Mouse (Mus musculus) heart, postnatal 14 days (tissue): ENCODE data around the gene Oas1a. TPM values are rescaled to one million over a fixed set of nuclear protein-coding genes. Genes with fewer than 3 reads are reported as not detected.

Experiments
- DNase-seq, 2 experiments: peaks; one replicate each; pipeline ENCODE4 v3.0.0; 2021 to 2022
- intact Hi-C: fragments of 180-260 bp; cut with DNase I; formaldehyde crosslinking; loops from one replicate; pipeline ENCODE4 v1.15.1; 2025
- microRNA-seq, 2 experiments: library from miRNA; unstranded; fragments of <30 nt; microRNA quantifications; one replicate each; pipeline ENCODE4 v1.2.0; 2021 to 2022
- total RNA-seq, 2 experiments: library from RNA; stranded (reverse); gene quantifications; 2 replicates each; pipeline ENCODE4 v1.2.3; 2021

The Oas1a gene
- total RNA-seq, 2 experiments from 2014 or later: 0.19 to 0.34 TPM

- intact Hi-C loops: no loop called here
- no peak for DNase-seq
These were observed 48.1 kb downstream of the Oas1a start for GRCm38 (mm10) chr5:120859241-120859640.

GRCm38 (mm10) chr5:120849601-120850136 lies 57.7 kb downstream of the Oas1a start:
- intact Hi-C loops: no loop called here
- DNase-seq: peak; percentile 12 to 43

- intact Hi-C loops: no loop called here
- DNase-seq: no peak
These were observed 60.3 kb downstream of the Oas1a start, which contains the start of gene Oas1f for GRCm38 (mm10) chr5:120847067-120847466. Oas1f (plus strand) TSS chr5:120847367.

Small RNA genes lying within 50 kb of the gene (microRNA-seq; reads per million reads assigned to microRNA genes)
- gene Gm22907: 0 reads per million in 2 experiments

Other genes starting within 250 kb of the Oas1a start
- gene Dtx1, start 195.6 kb downstream of the Oas1a start, total RNA-seq: 1 to 10 TPM; 1.3 to 3.1 TPM
- under 1 TPM; 0.26 to 0.37 TPM for gene Oas2, start 157.7 kb downstream of the Oas1a start, total RNA-seq
- under 1 TPM in 1 of 2 experiments, not detected in 1; 0.20 TPM for gene Oas3, start 129.9 kb downstream of the Oas1a start, total RNA-seq
- not detected for gene Oas1e, start 112.0 kb downstream of the Oas1a start, total RNA-seq
- gene Oas1c, start 95.0 kb downstream of the Oas1a start, total RNA-seq: under 1 TPM; 0.31 to 0.34 TPM
- not detected for gene Oas1f, start 60.2 kb downstream of the Oas1a start, total RNA-seq
- not detected for gene Oas1h, start 46.1 kb downstream of the Oas1a start, total RNA-seq
- gene Oas1g, start 19.9 kb downstream of the Oas1a start, total RNA-seq: not detected
- gene Oas1d, start 7.0 kb upstream of the Oas1a start, total RNA-seq: not detected
- not detected for gene Rph3a, start 102.6 kb upstream of the Oas1a start, total RNA-seq